Mouse (Mus musculus) ES-E14 (cell line): ENCODE data around the gene Gprc5a. TPM values are rescaled to one million over a fixed set of nuclear protein-coding genes. Genes with fewer than 3 reads are reported as not detected.

Experiments used
- DNase-seq: peaks from one replicate; pipeline ENCODE4 v3.0.0-alpha.2; 2013; ENCODE audit warnings: low read depth, low spot score
- H3K27ac ChIP-seq: 2 replicates; pipeline ENCODE4 v1.5.1; 2012; ENCODE audit warnings: low read depth, mild to moderate bottlenecking, low read length, moderate library complexity, mixed read lengths; ENCODE audit not compliant: poor library complexity, insufficient read depth, severe bottlenecking
- H3K36me3 ChIP-seq: 2 replicates; pipeline ENCODE4 v1.6.1; 2012; ENCODE audit warnings: mild to moderate bottlenecking, low read length, moderate library complexity, mixed read lengths; ENCODE audit not compliant: control insufficient read depth, poor library complexity, insufficient read depth, severe bottlenecking
- H3K4me1 ChIP-seq, 2 experiments: fragments of 150-350 bp in 1 of 2; sonication (generic) in 1 of 2; 2 replicates each; pipeline ENCODE4 v1.6.1; 2012; ENCODE audit warnings: low read length in 2 of 2, mild to moderate bottlenecking in 1 of 2, mixed read lengths in 1 of 2; ENCODE audit not compliant: control insufficient read depth in 2 of 2, insufficient read depth in 2 of 2, poor library complexity in 1 of 2
- H3K4me3 ChIP-seq, 2 experiments: fragments of 150-350 bp in 1 of 2; sonication (generic) in 1 of 2; 2 replicates each; pipeline ENCODE4 v1.5.1; 2012; ENCODE audit warnings: low read length in 2 of 2, low read depth in 1 of 2, mild to moderate bottlenecking in 1 of 2, mixed read lengths in 1 of 2; ENCODE audit not compliant: insufficient read depth in 1 of 2, poor library complexity in 1 of 2, severe bottlenecking in 1 of 2
- H3K9ac ChIP-seq: 2 replicates; pipeline ENCODE4 v1.6.1; 2012; ENCODE audit warnings: low read depth, mild to moderate bottlenecking, low read length, mixed read lengths; ENCODE audit not compliant: poor library complexity, insufficient read depth, severe bottlenecking
- H3K9me3 ChIP-seq: fragments of 150-350 bp; sonication (generic); 2 replicates; pipeline ENCODE4 v1.6.1; 2012; ENCODE audit warnings: low read depth, mild to moderate bottlenecking, low read length; ENCODE audit not compliant: control insufficient read depth, insufficient read depth
- CHD2 ChIP-seq: IDR thresholded peaks from 2 replicates; pipeline ENCODE4 v1.6.1; 2014; ENCODE audit warnings: mild to moderate bottlenecking, low read depth, low read length, inconsistent platforms
- HCFC1 ChIP-seq: IDR thresholded peaks from 2 replicates; pipeline ENCODE4 v1.6.1; 2012; ENCODE audit warnings: low read length, inconsistent platforms, borderline replicate concordance; ENCODE audit not compliant: insufficient read depth
- MAFK ChIP-seq: IDR thresholded peaks from 2 replicates; pipeline ENCODE4 v1.6.1; 2014; ENCODE audit warnings: mild to moderate bottlenecking, low read depth, low read length, inconsistent platforms; ENCODE audit not compliant: insufficient read depth
- ZC3H11A ChIP-seq: IDR thresholded peaks from 2 replicates; pipeline ENCODE4 v1.6.1; 2012; ENCODE audit warnings: low read depth, mild to moderate bottlenecking, inconsistent platforms, low read length, borderline replicate concordance
- ZNF384 ChIP-seq: IDR thresholded peaks from 2 replicates; pipeline ENCODE4 v1.6.1; 2012; ENCODE audit warnings: low read depth, low read length, inconsistent platforms
- in situ Hi-C, 2 experiments: fragments of 600-800 bp; cut with MboI; formaldehyde crosslinking; loops; one replicate each; pipeline ENCODE4 v1.15.1; 2025; ENCODE audit warnings: low sequenced_read_pairs in 2 of 2, inconsistent platforms in 1 of 2; ENCODE audit not compliant: unreplicated experiment in 2 of 2
- total RNA-seq: library from RNA; depleted of rRNA; stranded (reverse); fragments of 300-350 nt; gene quantifications from 2 replicates; pipeline ENCODE4 v1.2.3, GENCODE M21; 2012; rRNA removed

Gprc5a gene
- total RNA-seq: 7.8 and 10.6 TPM in 2 replicates

DNA sequence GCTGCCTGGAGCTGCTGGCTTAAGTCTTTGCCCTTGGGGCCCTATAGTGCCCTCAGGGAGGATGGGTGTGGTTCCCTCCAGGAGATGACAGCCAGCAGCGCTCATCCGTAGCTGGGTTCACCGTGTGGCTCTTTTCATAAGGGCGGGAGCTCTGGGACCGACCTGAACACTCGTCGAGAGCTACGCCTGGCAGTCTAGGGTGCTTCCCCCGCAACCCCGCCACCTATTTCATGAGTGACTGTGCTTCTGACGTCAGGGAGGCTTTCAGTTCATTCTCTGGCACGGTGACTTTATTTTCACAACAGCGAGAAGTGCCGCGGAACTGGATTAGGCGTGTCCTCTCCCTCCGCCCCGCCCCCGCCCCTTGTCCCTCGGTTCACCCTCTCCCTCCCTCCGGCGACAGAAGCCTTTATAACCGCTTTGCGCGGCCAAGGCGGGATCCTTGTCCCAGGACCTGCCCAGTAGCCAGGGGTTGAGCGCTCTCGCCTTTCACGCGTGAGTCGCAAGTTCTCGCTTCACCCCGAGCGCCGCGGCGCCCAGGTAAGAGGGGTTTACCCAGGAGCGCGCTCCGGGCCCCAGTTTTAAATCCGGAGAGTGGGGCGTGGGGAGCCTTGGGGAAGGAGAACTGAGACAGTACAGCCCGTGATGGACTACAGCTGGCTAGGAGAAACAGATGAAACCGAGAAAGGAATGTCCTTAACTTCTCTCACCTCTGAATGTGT, at the start of gene Gprc5a:
Gene Gprc5a, plus strand, starts transcription at position 416 of the 722 bp plus-strand sequence.
- H3K9me3 ChIP-seq: no peaks in the 10 kb centered on the region
- TF ChIP-seq ZC3H11A (no peak), MAFK (no peak), HCFC1 (no peak), ZNF384 (no peak), CHD2 (no peak)
- in situ Hi-C loops: no loop called here
- H3K4me3 ChIP-seq: peak within 1 kb of the TSS; percentile 58 to 61
- peak within 1 kb of the TSS; percentile 40; the same call in 1 of the 2 replicates for H3K27ac ChIP-seq
- peak; percentile 65 for DNase-seq
- H3K36me3 ChIP-seq: no peaks in the 10 kb centered on the region
- peak within 1 kb of the TSS; percentile 39; the same call in 1 of the 2 replicates for H3K9ac ChIP-seq
- peaks cover 7 to 9% of the 10 kb centered on the region in 2 experiments for H3K4me1 ChIP-seq

DNA sequence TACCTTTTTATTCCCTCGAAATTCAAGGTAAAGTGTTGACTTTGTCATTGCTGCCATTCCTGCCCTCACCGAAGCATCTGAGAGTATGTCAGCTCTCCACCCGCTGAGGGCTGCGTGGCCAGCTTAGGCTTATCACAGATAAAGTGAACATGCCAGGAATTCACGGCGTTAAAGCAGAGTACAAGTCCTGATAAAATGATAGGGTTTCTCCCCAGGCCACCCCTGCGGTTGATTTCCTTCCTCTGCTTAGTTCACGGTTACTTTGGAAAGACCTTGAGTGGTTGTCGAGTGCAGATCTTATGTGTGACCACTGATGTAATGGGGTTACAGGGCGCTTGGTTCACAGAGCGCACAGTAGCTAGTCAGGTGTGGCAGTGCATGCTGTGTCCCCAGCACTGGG, 48.2 kb upstream of the Gprc5a start:
- TF ChIP-seq ZNF384: no peak
- no peak for TF ChIP-seq CHD2
- Histone ChIP-seq H3K9ac (no peak overlapping the region), H3K36me3 (peaks cover 49% of the 10 kb centered on the region), H3K4me3 (no peak overlapping the region), H3K27ac (no peak overlapping the region), H3K4me1 (no peaks in the 10 kb centered on the region; a peak in 1 of 4 replicates), H3K9me3 (no peaks in the 10 kb centered on the region)
- DNase-seq: no peak
- in situ Hi-C loops: no loop called here

DNA sequence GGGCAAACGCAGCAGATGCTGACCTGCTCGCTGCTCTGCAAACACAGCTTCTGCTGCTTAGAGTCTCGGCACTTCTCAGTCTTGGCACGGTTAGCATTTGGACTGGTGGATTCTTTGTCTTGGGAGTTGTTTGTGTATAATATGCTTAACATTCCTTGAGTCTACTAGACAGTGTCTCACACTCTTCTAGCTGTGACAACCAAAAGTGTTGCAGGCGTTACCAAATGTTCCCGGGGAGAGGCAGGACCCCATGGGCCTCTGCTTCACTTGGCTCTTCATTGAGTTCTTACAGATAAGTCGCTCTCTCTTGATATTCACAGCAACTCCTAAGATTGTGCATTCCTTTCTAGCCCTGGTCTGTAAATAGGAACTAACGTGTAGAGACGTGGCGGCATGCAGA, 45.9 kb upstream of the Gprc5a start:
- in situ Hi-C loops: no loop called here

DNA sequence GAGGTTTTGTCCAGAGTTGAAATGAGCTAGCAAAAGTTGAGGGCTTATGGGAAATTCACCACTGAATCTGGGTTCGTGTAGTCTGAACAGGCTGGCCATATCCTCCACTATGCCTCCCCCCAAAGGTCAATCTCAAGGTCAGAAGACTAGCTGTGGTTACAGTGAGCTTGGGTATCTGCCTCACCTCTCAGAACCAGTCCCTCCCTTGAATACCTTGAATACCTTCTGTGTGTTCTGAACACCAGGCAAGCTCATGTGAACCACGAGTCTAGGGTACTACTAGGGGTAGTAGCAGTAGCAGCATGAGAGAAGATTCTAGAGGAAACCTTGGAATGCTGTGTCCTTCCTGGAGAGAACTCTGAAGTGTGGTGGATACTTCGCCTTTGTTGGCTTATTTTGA, 43.8 kb upstream of the Gprc5a start:
- no peak for TF ChIP-seq ZC3H11A
- TF ChIP-seq CHD2: no peak
- TF ChIP-seq HCFC1: no peak
- TF ChIP-seq ZNF384: no peak
- no peak for TF ChIP-seq MAFK
- no peaks in the 10 kb centered on the region for H3K4me1 ChIP-seq
- H3K36me3 ChIP-seq: peaks cover 44% of the 10 kb centered on the region
- DNase-seq: no peak
- H3K4me3 ChIP-seq: no peak overlapping the region
- H3K9ac ChIP-seq: no peak overlapping the region
- no peaks in the 10 kb centered on the region for H3K9me3 ChIP-seq
- H3K27ac ChIP-seq: no peak overlapping the region
- in situ Hi-C loops: no loop called here

More for the DNA sequence above, 45.9 kb upstream of the Gprc5a start:
- Histone ChIP-seq H3K36me3 (peaks cover 55% of the 10 kb centered on the region), H3K9me3 (no peaks in the 10 kb centered on the region), H3K4me3 (no peak overlapping the region), H3K9ac (no peak overlapping the region), H3K27ac (no peak overlapping the region), H3K4me1 (no peaks in the 10 kb centered on the region)
- no peak for DNase-seq
- no peak for TF ChIP-seq ZC3H11A
- no peak for TF ChIP-seq ZNF384
- TF ChIP-seq CHD2: no peak
- TF ChIP-seq MAFK: no peak
- TF ChIP-seq HCFC1: no peak

DNA sequence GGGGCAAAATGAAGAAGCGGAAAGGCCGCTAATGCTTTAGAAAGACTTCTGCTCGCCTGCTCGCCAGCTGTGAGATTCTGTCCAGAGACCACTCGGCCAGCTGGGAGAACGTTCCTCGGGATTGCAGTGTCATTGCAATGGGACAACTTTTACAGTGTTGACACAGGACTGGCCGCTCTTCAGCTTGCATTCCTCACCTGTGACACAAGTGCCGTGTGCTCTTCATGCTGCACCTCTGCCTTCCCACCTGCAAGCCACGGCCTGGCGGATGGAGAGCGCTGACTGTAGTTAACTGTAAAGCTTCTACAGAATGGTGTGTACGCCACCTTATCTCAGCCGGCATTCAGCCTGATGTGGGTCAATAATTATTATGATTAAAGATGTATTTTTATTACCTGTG, 42.1 kb upstream of the Gprc5a start:
- Histone ChIP-seq H3K9ac (no peak overlapping the region), H3K27ac (no peak overlapping the region), H3K36me3 (peaks cover 29% of the 10 kb centered on the region), H3K9me3 (no peaks in the 10 kb centered on the region), H3K4me3 (no peak overlapping the region), H3K4me1 (no peaks in the 10 kb centered on the region)
- in situ Hi-C loops: no loop called here
- no peak for DNase-seq
- TF ChIP-seq ZNF384: no peak
- TF ChIP-seq MAFK: no peak
- no peak for TF ChIP-seq ZC3H11A
- no peak for TF ChIP-seq CHD2
- no peak for TF ChIP-seq HCFC1
